Mouse (Mus musculus) bone marrow, adult 2 months (tissue): ENCODE data around the gene Prdm16.

Experiments
- CTCF ChIP-seq: fragments of 200-500 bp; IDR thresholded peaks from 2 replicates; pipeline ENCODE4 v1.5.1; 2011; ENCODE audit warnings: low read length, control low read depth; ENCODE audit not compliant: control insufficient read depth, insufficient read depth
- POLR2A ChIP-seq: fragments of 200-500 bp; IDR thresholded peaks from 2 replicates; pipeline ENCODE4 v1.6.1; 2011; ENCODE audit warnings: low read depth, mild to moderate bottlenecking, control low read depth, low read length, borderline replicate concordance; ENCODE audit not compliant: control insufficient read depth

- TF ChIP-seq CTCF: no peak
- no peak for TF ChIP-seq POLR2A
Measured at GRCm38 (mm10) chr4:154450441-154450840, 186.2 kb downstream of the Prdm16 start.
